Mouse (Mus musculus): ENCODE results near the gene Rgs10. TPM values are rescaled to one million over a fixed set of nuclear protein-coding genes. Genes with fewer than 3 reads are reported as not detected.

Rgs10 gene
- polyA plus RNA-seq, 1 experiment from 2014 or later, result 32.3 TPM

DNA sequence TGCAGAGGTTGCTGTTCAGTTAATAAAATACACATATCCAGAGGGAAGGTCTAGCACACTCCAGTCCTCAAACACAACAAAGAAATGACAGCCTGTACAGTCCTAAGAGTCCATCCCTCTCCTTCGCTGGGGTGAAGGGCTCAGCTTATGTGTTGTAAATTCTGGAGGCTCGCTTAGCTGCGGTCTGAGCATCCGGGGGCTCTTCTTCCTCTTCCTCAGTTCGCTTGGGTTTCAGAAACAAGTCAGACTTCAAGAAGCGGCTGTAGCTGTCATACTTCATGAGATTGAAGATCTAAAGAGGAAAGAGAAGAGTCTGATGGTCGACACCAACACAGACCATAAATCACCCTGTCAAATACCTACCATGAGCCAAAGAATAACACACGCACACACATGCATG, 44.8 kb downstream of the Rgs10 start:
- ATAC-seq (no peak), DNase-seq (no peak)
- Histone ChIP-seq H3K4me2 (ENCODE audit: low read depth, low read length) (no peak overlapping the region), H3K36me3 (replicated peaks; ENCODE audit: insufficient read depth, low read length) (0 out of 2 replicates have a peak, but pooled peaks cover 2% of the 10 kb centered on the region), H3K4me1 (ENCODE audit: insufficient read depth) (no peaks in the 10 kb centered on the region; the same call in 1 of the 2 replicates), H3K9me3 (ENCODE audit: low read length) (0 out of 2 replicates have a peak, but pooled peaks cover 2% of the 10 kb centered on the region), H3K27me3 (ENCODE audit: insufficient read depth, low read length) (no peaks in the 10 kb centered on the region), H3K9ac (replicated peaks) (no peak overlapping the region), H3K4me3 (ENCODE audit: low read depth, low read length) (no peak overlapping the region), H3K27ac (ENCODE audit: low read depth) (no peak overlapping the region)
- TF ChIP-seq EP300 (IDR thresholded peaks at IDR 0.05; ENCODE audit: low read depth) (no peak), CTCF (IDR thresholded peaks at IDR 0.05; ENCODE audit: low read depth) (no peak)
- 59% methylated on average over 8 of the region's 8 CpGs for WGBS (ENCODE audit: insufficient replicate concordance)

GRCm38 (mm10) chr7:128372331-128372730, 46.2 kb downstream of the Rgs10 start:
- no peaks in the 10 kb centered on the region for H3K27me3 ChIP-seq (ENCODE audit: insufficient read depth, low read length)
- H3K4me3 ChIP-seq (ENCODE audit: low read depth, low read length), result no peak overlapping the region
- ATAC-seq (no peak), DNase-seq (peak; percentile 60)
- H3K27ac ChIP-seq (ENCODE audit: low read depth), result no peak overlapping the region
- 56% methylated on average over 3 of the region's 3 CpGs for WGBS (ENCODE audit: insufficient replicate concordance)
- 0 out of 2 replicates have a peak, but pooled peaks cover 2% of the 10 kb centered on the region for H3K36me3 ChIP-seq (replicated peaks; ENCODE audit: insufficient read depth, low read length)
- TF ChIP-seq CTCF (IDR thresholded peaks at IDR 0.05; ENCODE audit: low read depth) (peak; percentile 80), EP300 (IDR thresholded peaks at IDR 0.05; ENCODE audit: low read depth) (no peak)
- H3K4me2 ChIP-seq (ENCODE audit: low read depth, low read length), result no peak overlapping the region
- H3K9me3 ChIP-seq (ENCODE audit: low read length), result 0 out of 2 replicates have a peak, but pooled peaks cover 2% of the 10 kb centered on the region
- no peak overlapping the region for H3K9ac ChIP-seq (replicated peaks)
- no peaks in the 10 kb centered on the region; the same call in 1 of the 2 replicates for H3K4me1 ChIP-seq (ENCODE audit: insufficient read depth)

GRCm38 (mm10) chr7:128369366-128369765, 49.2 kb downstream of the Rgs10 start:
- no peak overlapping the region for H3K27ac ChIP-seq (ENCODE audit: low read depth)
- WGBS (ENCODE audit: insufficient replicate concordance), result 54% methylated on average over 12 of the region's 12 CpGs

GRCm38 (mm10) chr7:128368828-128369227, 49.7 kb downstream of the Rgs10 start:
- H3K4me1 ChIP-seq (ENCODE audit: insufficient read depth), result no peaks in the 10 kb centered on the region; the same call in 1 of the 2 replicates
- H3K9ac ChIP-seq (replicated peaks), result no peak overlapping the region
- 78% methylated on average over 6 of the region's 6 CpGs for WGBS (ENCODE audit: insufficient replicate concordance)
- ATAC-seq (no peak), DNase-seq (no peak)
- TF ChIP-seq EP300 (IDR thresholded peaks at IDR 0.05; ENCODE audit: low read depth) (no peak), CTCF (IDR thresholded peaks at IDR 0.05; ENCODE audit: low read depth) (no peak)
- no peak overlapping the region for H3K27ac ChIP-seq (ENCODE audit: low read depth)
- H3K9me3 ChIP-seq (ENCODE audit: low read length), result 0 out of 2 replicates have a peak, but pooled peaks cover 2% of the 10 kb centered on the region
- no peak overlapping the region for H3K4me2 ChIP-seq (ENCODE audit: low read depth, low read length)
- H3K27me3 ChIP-seq (ENCODE audit: insufficient read depth, low read length), result no peaks in the 10 kb centered on the region
- H3K4me3 ChIP-seq (ENCODE audit: low read depth, low read length), result no peak overlapping the region
- H3K36me3 ChIP-seq (replicated peaks; ENCODE audit: insufficient read depth, low read length), result 0 out of 2 replicates have a peak, but pooled peaks cover 2% of the 10 kb centered on the region

More at GRCm38 (mm10) chr7:128369366-128369765, 49.2 kb downstream of the Rgs10 start:
- no peaks in the 10 kb centered on the region for H3K27me3 ChIP-seq (ENCODE audit: insufficient read depth, low read length)
- DNase-seq, result no peak
- no peaks in the 10 kb centered on the region; the same call in 1 of the 2 replicates for H3K4me1 ChIP-seq (ENCODE audit: insufficient read depth)
- no peak for ATAC-seq
- H3K9me3 ChIP-seq (ENCODE audit: low read length), result 0 out of 2 replicates have a peak, but pooled peaks cover 2% of the 10 kb centered on the region
- no peak overlapping the region for H3K4me3 ChIP-seq (ENCODE audit: low read depth, low read length)
- 0 out of 2 replicates have a peak, but pooled peaks cover 2% of the 10 kb centered on the region for H3K36me3 ChIP-seq (replicated peaks; ENCODE audit: insufficient read depth, low read length)
- no peak overlapping the region for H3K4me2 ChIP-seq (ENCODE audit: low read depth, low read length)
- H3K9ac ChIP-seq (replicated peaks), result no peak overlapping the region
- no peak for TF ChIP-seq EP300 (IDR thresholded peaks at IDR 0.05; ENCODE audit: low read depth)
- TF ChIP-seq CTCF (IDR thresholded peaks at IDR 0.05; ENCODE audit: low read depth), result no peak

DNA sequence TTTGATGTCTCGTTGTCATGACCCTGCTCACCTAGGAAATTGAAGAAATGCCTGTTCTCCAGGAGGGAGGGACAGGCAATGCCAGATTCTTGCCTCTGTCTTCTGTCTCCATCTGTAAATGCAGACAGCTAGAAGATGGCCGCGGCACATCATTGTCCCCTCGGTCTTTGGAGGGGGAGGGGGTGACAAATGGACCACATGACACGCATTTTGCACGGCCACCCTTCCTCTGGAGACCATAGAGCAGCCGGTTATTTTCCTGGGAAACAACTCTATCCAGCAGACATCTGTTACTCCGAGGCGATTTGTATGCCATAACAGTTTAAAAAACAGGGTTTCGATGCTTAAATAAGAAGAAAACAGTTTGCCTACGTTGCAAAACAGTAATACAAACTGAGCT, 51.9 kb downstream of the Rgs10 start:
- no peaks in the 10 kb centered on the region for H3K36me3 ChIP-seq (replicated peaks; ENCODE audit: insufficient read depth, low read length)
- no peak overlapping the region for H3K4me3 ChIP-seq (ENCODE audit: low read depth, low read length)
- H3K9ac ChIP-seq (replicated peaks), result no peak overlapping the region
- no peaks in the 10 kb centered on the region for H3K9me3 ChIP-seq (ENCODE audit: low read length)
- WGBS (ENCODE audit: insufficient replicate concordance), result 72% methylated on average over 11 of the region's 11 CpGs
- TF ChIP-seq CTCF (IDR thresholded peaks at IDR 0.05; ENCODE audit: low read depth) (no peak), EP300 (IDR thresholded peaks at IDR 0.05; ENCODE audit: low read depth) (no peak)
- DNase-seq, result no peak
- no peaks in the 10 kb centered on the region; the same call in 1 of the 2 replicates for H3K4me1 ChIP-seq (ENCODE audit: insufficient read depth)
- H3K27ac ChIP-seq (ENCODE audit: low read depth), result no peak overlapping the region
- H3K27me3 ChIP-seq (ENCODE audit: insufficient read depth, low read length), result no peaks in the 10 kb centered on the region
- no peak overlapping the region for H3K4me2 ChIP-seq (ENCODE audit: low read depth, low read length)
- ATAC-seq, result no peak

DNA sequence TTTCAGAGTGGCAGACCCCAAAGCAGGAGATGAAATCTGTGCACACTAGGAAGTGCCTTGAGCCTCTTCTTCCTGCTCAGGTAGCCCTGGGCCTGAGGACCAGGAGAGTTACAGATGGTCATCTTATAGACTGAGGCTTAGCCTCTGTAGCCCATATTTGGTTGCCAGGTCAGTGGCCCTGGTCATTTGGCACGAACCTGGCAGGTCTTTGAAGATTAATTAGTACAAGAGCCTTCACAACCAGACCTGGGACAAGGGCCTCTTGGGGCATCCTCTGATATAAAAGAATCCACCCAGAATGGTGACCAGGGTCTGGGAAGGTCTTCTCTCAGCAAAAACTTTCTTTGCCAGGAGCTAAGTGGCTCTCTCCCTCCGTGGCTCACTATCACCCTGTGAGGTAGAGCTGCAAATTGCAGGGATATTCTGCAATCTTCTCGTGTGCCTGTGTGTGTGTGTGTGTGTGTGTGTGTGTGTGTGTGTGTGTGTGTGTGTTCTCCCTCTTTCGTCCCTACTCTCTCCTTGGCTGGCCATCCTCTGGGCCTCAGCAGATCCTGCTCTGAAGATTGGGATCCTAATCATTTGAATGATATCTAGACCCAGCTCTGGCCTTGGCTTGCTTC, 53.4 kb downstream of the Rgs10 start:
- H3K4me3 ChIP-seq (ENCODE audit: low read depth, low read length), result no peak overlapping the region
- WGBS (ENCODE audit: insufficient replicate concordance), result 59% methylated on average over 4 of the region's 4 CpGs
- no peaks in the 10 kb centered on the region for H3K9me3 ChIP-seq (ENCODE audit: low read length)
- 0 out of 2 replicates have a peak, but pooled peaks have one; percentile 10 for TF ChIP-seq CTCF (IDR thresholded peaks at IDR 0.05; ENCODE audit: low read depth)
- no peak for TF ChIP-seq EP300 (IDR thresholded peaks at IDR 0.05; ENCODE audit: low read depth)
- H3K4me1 ChIP-seq (ENCODE audit: insufficient read depth), result no peaks in the 10 kb centered on the region; the same call in 1 of the 2 replicates
- no peak overlapping the region for H3K4me2 ChIP-seq (ENCODE audit: low read depth, low read length)
- H3K27ac ChIP-seq (ENCODE audit: low read depth), result no peak overlapping the region
- no peak for ATAC-seq
- H3K27me3 ChIP-seq (ENCODE audit: insufficient read depth, low read length), result no peaks in the 10 kb centered on the region
- DNase-seq, result no peak
- H3K9ac ChIP-seq (replicated peaks), result no peak overlapping the region
- no peaks in the 10 kb centered on the region for H3K36me3 ChIP-seq (replicated peaks; ENCODE audit: insufficient read depth, low read length)
